9 mouse cellular contexts compared by ENCODE assay signal in genomic region chr10:25145851-25146250, GRCm38 (mm10).
DNase-seq lines count a peak whose midpoint lies in the region; ATAC-seq and TF ChIP-seq lines count a peak whose summit lies in the region.
"Had no signal": no experiment of that assay in that cellular context is flagged by ENCODE, and none has a peak within 500 bp of the region (broad histone marks: within the 10 kb centered on the region; RNA-seq: fewer than 3 reads in every experiment).

No protein-coding gene starts in this region.

- no peaks in the 10 kb centered on the region for H3K79me2 ChIP-seq in CH12.LX (replicated peaks; ENCODE audit: control insufficient read depth, extremely low read depth, insufficient read depth, poor library complexity, severe bottlenecking)

- H3K9ac ChIP-seq in CH12.LX (ENCODE audit: insufficient read depth, low read depth), result no peak overlapping the region
- H3K9ac ChIP-seq in hindbrain, embryonic 13.5 days, result peak overlapping the region; percentile 25; the same call in 1 of the 2 replicates
- no peak overlapping the region for H3K9ac ChIP-seq in liver, embryonic 13.5 days
- H3K9ac ChIP-seq: limb, embryonic 12.5 days had no signal

- in situ Hi-C loops in CH12.LX (cut with MboI; ENCODE audit: low pct_ligation_motif_present, low pct_unique_long_range_greater_than_20kb, low sequenced_read_pairs), result no loop called here

- ATAC-seq in hindbrain, embryonic 13.5 days (ENCODE audit: low FRiP score), result 0 out of 2 replicates have a peak, but pooled peaks have one; percentile 48
- ATAC-seq in liver, embryonic 13.5 days (ENCODE audit: low read depth), result no peak

- intact Hi-C loops in gastrocnemius, adult 2 months (cut with DNase I), result no loop called here

- TF ChIP-seq CTCF in gastrocnemius, adult 2 months (IDR thresholded peaks at IDR 0.05), result no peak
- no peak for TF ChIP-seq CTCF in CH12.LX (conservative IDR thresholded peaks at IDR 0.05 in 1 of 2, IDR thresholded peaks at IDR 0.05 in 1 of 2; ENCODE audit: low read depth in 2 of 2, low read length in 2 of 2)

- H3K4me2 ChIP-seq in CH12.LX (ENCODE audit: insufficient read depth, low read depth, poor library complexity, severe bottlenecking), result peak overlapping the region; percentile 37
- peak overlapping the region; percentile 26 for H3K4me2 ChIP-seq in hindbrain, embryonic 13.5 days
- H3K4me2 ChIP-seq in liver, embryonic 13.5 days, result peak overlapping the region; percentile 38
- H3K4me2 ChIP-seq: limb, embryonic 12.5 days had no signal

- H3K4me1 ChIP-seq in CH12.LX (ENCODE audit: control insufficient read depth in 1 of 2, insufficient read depth in 2 of 2), result peaks cover 0 to 2% of the 10 kb centered on the region in 2 experiments; a peak in 1 of 4 replicates
- H3K4me1 ChIP-seq in hindbrain, embryonic 13.5 days (replicated peaks), result no peaks in the 10 kb centered on the region
- peaks cover 20% of the 10 kb centered on the region for H3K4me1 ChIP-seq in liver, embryonic 13.5 days (replicated peaks)
- H3K4me1 ChIP-seq: limb, embryonic 12.5 days had no signal

- H3K4me3 ChIP-seq in gastrocnemius, adult 2 months, result 0 out of 2 replicates have a peak overlapping the region, but pooled peaks have one; percentile 3
- no peak overlapping the region for H3K4me3 ChIP-seq in CH12.LX (replicated peaks in 1 of 3; ENCODE audit: low read depth in 2 of 3, low read length in 2 of 3, poor library complexity in 1 of 3)
- no peak overlapping the region for H3K4me3 ChIP-seq in hindbrain, embryonic 13.5 days
- no peak overlapping the region for H3K4me3 ChIP-seq in liver, embryonic 13.5 days (replicated peaks)
- H3K4me3 ChIP-seq: limb, embryonic 12.5 days had no signal

- 76% methylated on average over 12 of the region's 12 CpGs for WGBS in hindbrain, embryonic 13.5 days
- WGBS in liver, embryonic 13.5 days (ENCODE audit: insufficient replicate concordance), result 75% methylated on average over 12 of the region's 12 CpGs

- TF ChIP-seq POLR2A in CH12.LX (IDR thresholded peaks at IDR 0.05; ENCODE audit: low read depth, low read length), result no peak

- no peaks in the 10 kb centered on the region for H3K27me3 ChIP-seq in CH12.LX (replicated peaks)
- H3K27me3 ChIP-seq in hindbrain, embryonic 13.5 days, result no peaks in the 10 kb centered on the region
- no peaks in the 10 kb centered on the region for H3K27me3 ChIP-seq in liver, embryonic 13.5 days
- H3K27me3 ChIP-seq: limb, embryonic 12.5 days had no signal

- no peak overlapping the region for H3K27ac ChIP-seq in gastrocnemius, adult 2 months
- no peak overlapping the region for H3K27ac ChIP-seq in CH12.LX (ENCODE audit: insufficient read depth, low read depth)
- peak overlapping the region; percentile 66 for H3K27ac ChIP-seq in hindbrain, embryonic 13.5 days
- no peak overlapping the region for H3K27ac ChIP-seq in liver, embryonic 13.5 days
- H3K27ac ChIP-seq: limb, embryonic 12.5 days had no signal

- no peaks in the 10 kb centered on the region for H3K9me3 ChIP-seq in CH12.LX (replicated peaks; ENCODE audit: low read length)
- H3K9me3 ChIP-seq in hindbrain, embryonic 13.5 days, result no peaks in the 10 kb centered on the region
- H3K9me3 ChIP-seq in liver, embryonic 13.5 days (replicated peaks), result no peaks in the 10 kb centered on the region
- H3K9me3 ChIP-seq: limb, embryonic 12.5 days had no signal

- no peak for TF ChIP-seq EP300 in CH12.LX (IDR thresholded peaks at IDR 0.05; ENCODE audit: low read length)

- DNase-seq in gastrocnemius, adult 2 months, result no peak
- no peak for DNase-seq in gastrocnemius, postnatal 25 days
- no peak for DNase-seq in CH12.LX (ENCODE audit: extremely low read depth)
- DNase-seq in liver, embryonic 13.5 days, result no peak
- DNase-seq in urinary bladder, postnatal 10 days (ENCODE audit: low spot score), result no peak
- no peak for DNase-seq in urinary bladder, postnatal 14 days (ENCODE audit: low spot score)
- no peak for DNase-seq in spleen, adult 12 weeks (ENCODE audit: low spot score)

- no peak for TF ChIP-seq RAD21 in CH12.LX (IDR thresholded peaks at IDR 0.05; ENCODE audit: low read depth, low read length)

- no peaks in the 10 kb centered on the region for H3K36me3 ChIP-seq in CH12.LX (replicated peaks in 1 of 2; ENCODE audit: control insufficient read depth in 1 of 2, insufficient read depth in 1 of 2, low read length in 1 of 2)
- no peaks in the 10 kb centered on the region for H3K36me3 ChIP-seq in hindbrain, embryonic 13.5 days
- no peaks in the 10 kb centered on the region for H3K36me3 ChIP-seq in liver, embryonic 13.5 days
- H3K36me3 ChIP-seq: limb, embryonic 12.5 days had no signal

- dilution Hi-C loops in CH12.LX (cut with MboI; ENCODE audit: extremely low pct_ligation_motif_present, extremely low pct_unique_long_range_greater_than_20kb, low sequenced_read_pairs), result no loop called here

TF ChIP-seq in CH12.LX, 34 proteins besides CTCF, POLR2A, EP300 and RAD21:
- no peak for TF ChIP-seq JUND (conservative IDR thresholded peaks at IDR 0.05; ENCODE audit: low read depth, low read length)
- no peak for TF ChIP-seq BHLHE40 (IDR thresholded peaks at IDR 0.05; ENCODE audit: low read depth, low read length)
- no peak for TF ChIP-seq MAFK (IDR thresholded peaks at IDR 0.05; ENCODE audit: insufficient replicate concordance, low read length)
- no peak for TF ChIP-seq NRF1 (IDR thresholded peaks at IDR 0.05; ENCODE audit: low read depth, low read length)
- TF ChIP-seq UBTF (IDR thresholded peaks at IDR 0.05; ENCODE audit: low read depth, low read length), result no peak
- TF ChIP-seq SMC3 (IDR thresholded peaks at IDR 0.05; ENCODE audit: low read depth, low read length), result no peak
- no peak for TF ChIP-seq USF2 (conservative IDR thresholded peaks at IDR 0.05; ENCODE audit: low read depth, low read length)
- no peak for TF ChIP-seq MEF2A (IDR thresholded peaks at IDR 0.05; ENCODE audit: borderline replicate concordance, low read depth, low read length)
